Mouse (Mus musculus) yolk sac, embryonic 10.5 days (tissue): ENCODE results near the gene Tead1.

Experiments
- DNase-seq: peaks from one replicate; pipeline ENCODE4 v3.0.0-alpha.2; 2017; ENCODE audit warnings: low spot score

Gene Tead1

GRCm38 (mm10) chr7:112859887-112860286 is 180.8 kb downstream of the Tead1 start:
- DNase-seq, result no peak

- no peak for DNase-seq
Observed at GRCm38 (mm10) chr7:112862086-112862485, 183.0 kb downstream of the Tead1 start.

- DNase-seq, result no peak
Observed at GRCm38 (mm10) chr7:112864188-112864587, 185.1 kb downstream of the Tead1 start.

- peak; percentile 26 for DNase-seq
Observed at GRCm38 (mm10) chr7:112865739-112866138, 186.6 kb downstream of the Tead1 start.

- DNase-seq, result peak; percentile 54
Observed at GRCm38 (mm10) chr7:112868551-112869465, 189.7 kb downstream of the Tead1 start.

GRCm38 (mm10) chr7:112871752-112872151 is 192.6 kb downstream of the Tead1 start:
- peak; percentile 45 for DNase-seq

- DNase-seq, result no peak
Observed at GRCm38 (mm10) chr7:112872435-112873196, 193.5 kb downstream of the Tead1 start.

GRCm38 (mm10) chr7:112876128-112876527 is 197.0 kb downstream of the Tead1 start:
- DNase-seq, result no peak

GRCm38 (mm10) chr7:112883791-112884274 is 204.7 kb downstream of the Tead1 start:
- DNase-seq, result no peak

GRCm38 (mm10) chr7:112885546-112885945 is 206.4 kb downstream of the Tead1 start:
- DNase-seq, result no peak

- DNase-seq, result no peak
Observed at GRCm38 (mm10) chr7:112891883-112892282, 212.8 kb downstream of the Tead1 start.

GRCm38 (mm10) chr7:112892595-112892994 is 213.5 kb downstream of the Tead1 start:
- DNase-seq, result no peak

GRCm38 (mm10) chr7:112896363-112896762 is 217.2 kb downstream of the Tead1 start:
- DNase-seq, result no peak

GRCm38 (mm10) chr7:112901710-112902109 is 222.6 kb downstream of the Tead1 start:
- no peak for DNase-seq

GRCm38 (mm10) chr7:112906848-112907247 is 227.7 kb downstream of the Tead1 start:
- DNase-seq, result no peak

GRCm38 (mm10) chr7:112907468-112907867 is 228.3 kb downstream of the Tead1 start:
- no peak for DNase-seq

GRCm38 (mm10) chr7:112909164-112909563 is 230.0 kb downstream of the Tead1 start:
- DNase-seq, result no peak

- DNase-seq, result no peak
Observed at GRCm38 (mm10) chr7:112912969-112913368, 233.9 kb downstream of the Tead1 start.

- no peak for DNase-seq
Observed at GRCm38 (mm10) chr7:112915571-112915970, 236.5 kb downstream of the Tead1 start.

- no peak for DNase-seq
Observed at GRCm38 (mm10) chr7:112917613-112918278, 238.6 kb downstream of the Tead1 start.

- no peak for DNase-seq
Observed at GRCm38 (mm10) chr7:112918279-112918991, 239.3 kb downstream of the Tead1 start.

GRCm38 (mm10) chr7:112919845-112920244 is 240.7 kb downstream of the Tead1 start:
- peak; percentile 22 for DNase-seq
